Mouse (Mus musculus) left cerebral cortex, postnatal 4 days (tissue): Measurements from ENCODE around the gene Retnlg. TPM values are rescaled to one million over a fixed set of nuclear protein-coding genes. Genes with fewer than 3 reads are reported as not detected.
"Not testable (repeated sequence)": the region's sequence is repeated elsewhere in the genome, so short reads cannot be mapped to it uniquely, and the experiment has no call there.

ENCODE experiments used
- DNase-seq: peaks from one replicate; pipeline ENCODE4 v3.0.0-alpha.2; 2022
- intact Hi-C: fragments of 180-260 bp; cut with DNase I; formaldehyde crosslinking; loops from one replicate; pipeline ENCODE4 v1.15.1; 2025
- total RNA-seq, 2 experiments: library from RNA; stranded (reverse); gene quantifications; 2 replicates each; pipeline ENCODE4 v1.2.3; 2021

Gene Retnlg
- total RNA-seq: not detected

DNA sequence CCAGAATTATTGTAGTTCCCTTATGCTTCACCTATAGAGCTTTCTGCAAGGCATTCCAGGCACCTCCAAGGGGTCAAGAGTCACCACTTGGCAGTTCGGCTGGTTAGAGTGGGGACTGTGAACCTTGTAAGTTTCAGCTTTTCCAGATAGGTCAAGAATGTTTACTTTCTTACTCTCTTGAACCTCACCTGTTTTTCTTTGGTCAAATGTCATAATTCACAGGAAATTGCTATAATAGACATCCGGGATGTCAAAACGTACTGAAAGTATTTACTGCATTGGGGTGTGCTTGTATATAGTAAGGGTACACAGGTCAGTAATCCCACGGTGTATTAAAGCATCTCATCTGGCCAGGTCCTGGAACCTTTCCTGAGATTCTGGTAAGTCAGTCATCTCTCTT, at the start of gene Retnlg:
Gene Retnlg (plus strand): TSS at position 301 of the 400 bp plus-strand sequence.
- no peak for DNase-seq
- intact Hi-C loops: no loop called here

DNA sequence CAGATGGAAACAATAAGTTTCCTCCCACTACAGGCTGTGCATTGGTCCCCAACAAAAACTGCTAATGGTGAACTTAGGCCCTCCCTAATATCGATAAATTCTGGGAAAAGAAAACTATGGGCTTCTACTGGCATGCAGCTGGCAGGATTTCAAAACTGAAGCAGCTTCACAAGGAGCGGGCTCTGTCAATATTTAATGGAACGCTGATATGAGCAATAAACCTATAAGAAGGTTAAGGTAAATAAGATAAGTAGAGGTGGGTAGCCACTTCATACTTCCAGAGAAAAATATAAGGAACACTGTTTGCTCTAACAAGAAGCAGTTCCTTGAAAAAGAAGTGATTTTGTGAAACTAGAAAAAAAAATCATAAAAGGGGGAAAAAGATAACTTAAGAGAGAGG, 45.9 kb upstream of the Retnlg start:
- DNase-seq: no peak
- intact Hi-C loops: no loop called here

DNA sequence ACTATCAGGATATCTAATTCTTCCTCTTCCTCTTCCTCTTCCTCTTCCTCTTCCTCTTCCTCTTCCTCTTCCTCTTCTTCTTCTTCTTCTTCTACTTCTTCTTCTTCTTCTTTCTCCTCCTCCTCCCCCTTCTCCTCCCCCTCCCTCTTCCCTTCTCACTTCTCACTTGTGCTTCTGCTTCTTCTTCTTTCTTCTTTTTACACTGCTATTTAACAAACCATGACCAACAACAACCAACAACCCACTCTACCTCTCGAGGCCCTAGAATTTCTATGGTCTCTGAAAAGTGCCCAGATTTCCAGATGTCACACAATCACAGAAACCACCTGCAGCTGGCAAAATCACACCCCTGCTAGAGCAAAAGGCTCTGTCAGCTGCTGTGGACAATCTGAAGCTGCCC, 44.8 kb upstream of the Retnlg start:
- DNase-seq: no peak
- intact Hi-C loops: no loop called here

DNA sequence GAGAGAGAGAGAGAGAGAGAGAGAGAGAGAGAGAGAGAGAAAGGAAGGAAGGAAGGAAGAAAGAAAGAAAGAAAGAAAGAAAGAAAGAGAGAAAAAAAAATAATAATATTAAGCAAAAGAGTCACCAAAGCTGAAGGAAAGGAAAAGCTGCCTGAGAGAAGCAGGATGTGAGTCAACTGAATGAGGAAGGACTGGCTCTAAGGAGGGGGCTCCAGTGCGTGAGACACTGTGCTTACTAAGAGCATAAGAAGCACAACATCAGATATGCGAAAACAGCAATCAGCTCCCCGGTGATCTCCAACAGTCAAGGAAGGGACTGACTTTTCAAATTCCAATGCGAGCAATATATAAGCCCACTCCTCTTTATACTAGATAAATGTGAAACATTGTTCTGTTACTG, 43.4 kb upstream of the Retnlg start:
- DNase-seq: no peak

DNA sequence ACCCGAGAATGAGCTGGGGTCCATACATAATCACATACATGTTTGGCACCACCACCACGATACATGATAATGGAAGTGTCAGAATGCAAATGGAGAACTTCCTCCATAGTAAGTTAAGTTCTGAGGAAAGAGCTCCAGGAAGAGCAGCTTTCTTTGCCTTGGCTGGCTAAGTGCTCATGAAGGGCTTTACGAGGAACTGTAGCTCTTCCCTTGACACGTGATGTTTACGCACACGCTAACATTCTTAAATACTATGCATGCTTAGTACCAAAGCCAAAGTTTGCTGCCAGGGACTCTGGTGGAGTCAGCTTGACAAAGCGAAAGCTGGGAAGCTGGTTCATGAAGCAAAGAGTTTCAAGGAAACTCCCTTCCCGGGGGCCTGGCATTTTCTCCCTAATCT, 40.4 kb upstream of the Retnlg start:
- no peak for DNase-seq
- intact Hi-C loops: no loop called here

More for the DNA sequence above, 43.4 kb upstream of the Retnlg start:
- intact Hi-C loops: no loop called here

DNA sequence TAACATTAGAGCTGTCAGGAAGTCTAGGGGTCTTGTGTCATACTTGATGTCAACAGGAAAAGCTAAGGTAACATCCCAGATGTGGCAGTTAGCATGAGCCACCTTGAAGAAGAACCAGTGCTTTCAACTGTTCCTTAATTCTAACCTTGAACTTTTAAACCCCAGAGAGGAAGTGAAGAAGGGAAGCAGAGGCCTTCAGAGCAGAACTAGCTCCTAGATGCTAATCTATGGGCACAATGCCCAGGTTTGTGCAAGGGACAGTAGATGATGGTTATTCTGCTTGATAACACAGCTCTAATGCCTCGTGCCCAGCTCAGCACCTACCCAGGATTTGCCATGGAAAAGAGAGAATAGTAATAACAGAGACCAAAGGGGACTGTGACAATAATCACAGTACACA, 38.8 kb upstream of the Retnlg start:
- DNase-seq, intact Hi-C loops: not testable (repeated sequence)

DNA sequence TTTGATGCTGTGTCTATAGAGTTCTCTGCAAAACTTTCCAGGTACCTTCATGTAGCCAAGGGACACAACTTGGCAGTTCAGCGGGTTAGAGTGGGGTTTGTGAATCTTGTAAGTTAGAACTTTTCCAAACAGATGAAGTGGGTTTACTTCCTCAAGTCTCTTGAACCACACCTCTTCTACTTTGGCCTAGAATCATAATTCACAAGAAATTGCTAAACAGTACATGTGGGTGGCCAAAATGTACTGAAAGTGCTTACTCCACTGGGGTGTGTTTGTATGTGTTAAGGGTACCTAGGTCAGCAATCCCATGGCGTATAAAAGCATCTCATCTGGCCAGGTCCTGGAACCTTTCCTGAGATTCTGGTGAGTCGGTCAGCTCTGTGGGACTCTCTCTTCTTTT, 30.2 kb upstream of the Retnlg start, which contains the start of gene Retnla:
Gene Retnla (plus strand): TSS at position 286 of the 400 bp plus-strand sequence.
- no peak for DNase-seq
- intact Hi-C loops: no loop called here

DNA sequence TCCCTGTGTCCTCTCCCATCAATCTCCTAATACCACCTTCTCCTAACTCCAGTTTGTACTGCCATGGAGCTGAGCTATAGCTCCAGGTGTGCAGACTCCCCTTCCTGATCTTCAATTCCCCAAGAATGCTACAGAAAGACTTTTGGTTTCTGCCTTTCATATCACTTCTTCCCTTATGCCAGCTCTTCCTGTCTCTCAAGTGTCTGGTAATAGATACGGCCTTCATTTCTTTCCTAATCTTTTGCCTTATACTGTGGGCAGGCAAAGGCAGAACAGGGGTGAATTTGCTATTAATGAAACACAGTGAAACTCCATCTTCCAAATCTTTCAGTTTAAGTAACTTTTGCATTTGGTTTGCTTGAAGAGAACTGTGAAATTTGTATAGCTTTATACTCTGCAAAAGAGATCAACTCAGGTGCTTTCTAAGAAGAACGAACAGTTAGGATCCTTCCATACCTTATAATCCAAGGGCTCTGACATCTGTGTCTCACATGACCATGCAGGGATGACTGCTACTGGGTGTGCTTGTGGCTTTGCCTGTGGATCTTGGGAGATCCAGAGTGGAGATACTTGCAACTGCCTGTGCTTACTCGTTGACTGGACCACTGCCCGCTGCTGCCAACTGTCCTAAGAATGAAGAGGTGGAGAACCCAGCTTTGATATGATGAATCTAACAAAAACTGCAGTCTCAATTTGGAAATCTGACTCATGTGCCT, 28.6 kb upstream of the Retnlg start:
- intact Hi-C loops: no loop called here
- no peak for DNase-seq

DNA sequence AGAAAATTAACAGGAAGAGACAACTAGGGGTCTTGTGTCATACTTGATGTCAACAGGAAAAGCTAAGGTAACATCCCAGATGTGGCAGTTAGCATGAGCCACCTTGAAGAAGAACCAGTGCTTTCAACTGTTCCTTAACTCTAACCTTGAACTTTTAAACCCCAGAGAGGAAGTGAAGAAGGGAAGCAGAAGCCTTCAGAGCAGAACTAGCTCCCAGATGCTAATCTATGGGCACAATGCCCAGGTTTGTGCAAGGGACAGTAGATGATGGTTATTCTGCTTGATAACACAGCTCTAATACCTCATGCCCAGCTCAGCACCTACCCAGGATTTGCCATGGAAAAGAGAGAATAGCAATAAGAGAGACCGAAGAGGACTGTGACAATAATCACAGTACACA, 7.4 kb upstream of the Retnlg start:
- intact Hi-C loops, DNase-seq: not testable (repeated sequence)

DNA sequence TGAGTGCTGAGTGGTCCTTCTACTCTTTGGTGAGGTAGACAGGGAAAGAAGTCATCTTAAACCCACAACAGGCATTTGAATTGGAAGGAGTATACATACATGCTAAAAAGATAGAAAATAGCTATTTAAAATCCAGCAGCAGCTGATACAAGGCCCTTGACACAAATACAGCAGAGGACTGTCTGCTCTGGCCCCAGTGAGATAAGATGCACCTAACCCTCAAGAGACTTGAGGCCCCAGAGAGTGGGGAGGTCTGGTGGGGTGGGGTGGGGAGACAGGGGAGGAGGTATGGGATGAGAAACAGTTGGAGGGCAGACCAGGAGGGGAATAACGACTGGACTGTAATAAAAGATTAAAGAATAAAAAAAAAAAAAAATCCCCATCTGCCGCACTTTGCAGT, 4.7 kb upstream of the Retnlg start:
- intact Hi-C loops: no loop called here
- DNase-seq: no peak

DNA sequence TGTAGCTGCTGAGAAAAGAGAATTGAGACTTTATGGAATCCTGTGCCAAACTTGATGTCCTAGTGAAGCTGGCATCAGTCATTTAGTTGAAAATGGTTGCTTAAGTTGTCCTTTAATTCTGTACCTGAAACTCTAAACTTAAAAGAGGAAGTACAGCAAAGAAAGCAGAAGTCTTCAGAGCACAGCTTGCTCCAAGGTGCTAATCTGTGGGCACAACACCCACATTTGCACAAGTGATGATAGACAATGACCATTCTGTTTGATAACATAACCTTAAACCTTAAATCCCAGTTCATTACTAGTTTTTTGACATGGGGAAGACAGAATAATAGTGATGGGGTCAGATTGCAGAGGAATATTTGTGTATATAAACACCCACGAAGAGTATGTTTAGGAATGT, 3.8 kb upstream of the Retnlg start:
- no peak for DNase-seq
- intact Hi-C loops: no loop called here

DNA sequence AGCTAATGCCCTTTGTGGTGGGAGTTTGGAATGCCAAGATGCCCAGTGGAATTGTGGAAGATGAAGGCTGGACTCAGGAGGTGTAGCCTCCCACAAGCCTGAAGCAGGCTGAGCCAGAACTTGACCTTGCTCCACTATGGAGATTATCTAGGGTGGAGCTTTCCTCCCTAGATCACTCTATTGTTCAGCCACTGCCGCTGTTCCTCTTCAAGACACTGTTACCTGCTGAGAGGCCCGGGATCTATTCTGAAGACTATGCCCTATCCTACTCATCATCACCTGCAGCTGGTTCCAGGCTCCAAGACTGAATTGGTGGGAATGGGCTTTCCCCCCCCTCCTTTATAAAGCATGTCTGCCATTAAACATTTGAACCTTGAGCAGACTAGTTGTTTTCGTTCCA, 2.8 kb upstream of the Retnlg start:
- DNase-seq: no peak
- intact Hi-C loops: no loop called here

DNA sequence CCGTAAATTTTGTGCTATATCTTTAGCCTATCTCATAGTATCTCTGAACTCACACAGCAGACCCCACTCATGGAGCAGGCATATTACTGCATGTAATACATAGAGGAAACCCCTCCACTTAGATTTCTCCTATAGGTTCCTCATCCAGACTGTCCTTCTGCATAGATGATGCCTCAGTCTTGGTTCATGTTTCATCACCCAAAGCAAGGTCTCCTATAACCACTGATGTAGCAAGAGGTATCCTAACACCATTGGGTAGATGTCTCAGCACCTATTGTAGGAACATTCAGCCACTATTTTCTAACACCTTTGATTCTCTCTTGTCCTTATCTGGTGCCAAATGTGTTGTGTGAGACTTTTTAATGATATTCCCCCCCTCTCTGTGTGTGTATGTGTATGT, 667 bp upstream of the Retnlg start:
- intact Hi-C loops: no loop called here
- DNase-seq: no peak

DNA sequence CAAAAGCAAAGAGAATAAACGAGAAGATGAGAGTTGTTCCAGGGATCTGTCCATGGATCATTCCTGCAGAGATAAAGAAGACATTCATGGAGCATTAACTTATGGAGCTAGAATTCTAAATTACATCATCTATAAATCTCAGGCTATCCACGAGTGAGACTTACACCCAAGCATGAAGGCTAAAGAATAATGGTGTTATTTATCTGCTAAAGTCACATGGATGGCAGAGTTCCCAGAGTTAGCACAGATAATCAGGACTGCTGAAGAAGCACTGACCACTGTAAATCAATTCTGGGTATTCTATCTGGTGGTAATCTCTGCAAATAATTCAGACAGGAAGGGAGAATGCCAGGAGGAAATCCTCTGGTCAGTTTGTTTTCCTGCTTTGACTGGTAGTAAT, 18.3 kb downstream of the Retnlg start:
- DNase-seq: no peak
- intact Hi-C loops: no loop called here

DNA sequence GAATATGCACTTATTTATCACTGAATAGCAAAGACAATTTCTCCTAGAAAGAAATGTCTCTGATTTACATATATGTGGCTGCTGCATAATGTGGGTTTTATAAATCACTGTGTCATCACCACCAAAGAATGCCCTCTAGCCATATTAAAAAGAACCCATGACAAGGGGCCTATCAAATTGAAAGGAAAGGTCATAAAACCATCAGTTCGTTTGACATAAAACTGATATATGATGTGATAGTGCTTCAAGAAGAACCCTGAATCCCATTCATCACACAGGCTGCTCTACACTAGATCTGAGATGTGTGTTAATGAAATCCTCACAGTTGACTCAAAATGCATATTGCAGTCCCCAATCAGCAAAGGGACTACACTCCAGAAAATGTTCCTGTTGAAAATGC, 27.4 kb downstream of the Retnlg start:
- intact Hi-C loops: no loop called here
- DNase-seq: no peak

DNA sequence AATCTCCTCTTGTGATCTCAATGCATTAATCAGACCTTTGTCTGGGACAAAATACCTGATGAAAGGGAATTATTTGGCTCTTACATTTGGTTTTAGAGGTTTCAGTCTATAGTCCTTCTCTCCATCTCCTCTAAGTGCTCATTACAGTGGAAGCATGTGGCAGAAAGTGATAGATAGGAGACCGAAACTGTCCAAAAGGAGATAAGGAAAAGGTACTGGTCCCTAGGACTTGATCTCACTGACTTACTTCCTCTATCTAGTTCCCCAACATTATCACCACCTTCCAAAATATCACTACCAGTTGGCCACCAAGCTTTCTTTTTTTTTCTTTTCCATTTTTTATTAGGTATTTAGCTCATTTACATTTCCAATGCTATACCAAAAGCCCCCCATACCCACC, 38.8 kb downstream of the Retnlg start:
- intact Hi-C loops: no loop called here

DNA sequence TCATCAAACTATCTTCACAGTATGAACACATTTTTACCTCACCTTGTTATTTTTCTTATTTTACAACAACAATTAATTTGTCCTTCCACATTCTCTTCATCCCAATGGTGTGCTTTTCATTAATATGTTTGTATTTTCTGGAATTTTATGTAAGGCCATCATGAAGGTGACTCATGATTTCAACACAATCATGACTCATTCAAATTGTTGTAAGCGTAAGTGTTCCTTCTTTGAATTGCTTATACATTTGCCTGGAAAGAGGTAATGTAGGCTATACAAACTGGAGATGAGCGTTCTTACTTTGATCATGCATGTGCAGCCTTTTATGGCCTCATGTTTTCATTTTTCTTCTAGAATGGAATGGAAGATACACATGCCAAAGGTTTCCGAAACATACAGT, 40.8 kb downstream of the Retnlg start:
- DNase-seq: no peak
- intact Hi-C loops: no loop called here

More for the DNA sequence above, 38.8 kb downstream of the Retnlg start:
- DNase-seq: no peak

DNA sequence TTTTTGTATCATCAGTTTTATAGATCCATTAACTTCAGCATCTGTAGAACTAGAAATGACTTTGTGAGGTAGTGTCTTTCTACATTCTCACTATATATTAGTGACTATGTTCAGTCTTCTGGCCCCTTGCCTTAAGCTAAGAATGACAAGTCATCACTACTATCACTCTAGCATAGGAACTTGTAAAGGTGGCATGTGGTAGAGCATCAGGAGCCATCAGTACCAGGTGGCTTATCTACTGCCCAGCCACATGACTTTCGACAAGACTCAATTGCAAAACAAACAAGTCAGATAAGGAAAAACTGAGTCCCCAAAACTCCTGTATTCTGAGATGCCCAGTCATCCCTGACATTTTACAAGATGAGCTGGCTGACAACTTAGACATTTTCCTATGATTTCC, 51.3 kb downstream of the Retnlg start:
- intact Hi-C loops: no loop called here
- no peak for DNase-seq

Other genes with a start within 250 kb of the Retnlg start
- under 1 TPM; 0.08 to 0.44 TPM for gene Trat1, start 100.6 kb upstream of the Retnlg start, total RNA-seq
- gene Retnlb, start 55.8 kb upstream of the Retnlg start, total RNA-seq: not detected
- gene Retnla, start 30.1 kb upstream of the Retnlg start, total RNA-seq: not detected
- 100 to 1,000 TPM; 102 to 115 TPM for gene Dzip3, start 121.5 kb downstream of the Retnlg start, total RNA-seq
- 1 to 10 TPM; 6.3 to 8.9 TPM for gene Cip2a, start 121.6 kb downstream of the Retnlg start, total RNA-seq
- gene Myh15, start 184.9 kb downstream of the Retnlg start, total RNA-seq: under 1 TPM; 0.20 to 0.22 TPM